Mouse (Mus musculus): ENCODE results near the gene Ppp1r9a.

- TF ChIP-seq CTCF (IDR thresholded peaks at IDR 0.05; ENCODE audit: extremely low read depth, insufficient read depth, insufficient read length, insufficient replicate concordance) (no peak), POLR2A (IDR thresholded peaks at IDR 0.05; ENCODE audit: low read depth, low read length) (no peak)
Observed at GRCm38 (mm10) chr6:5093516-5093915, 190.8 kb downstream of the Ppp1r9a start.
